Mouse (Mus musculus) liver, embryonic 11.5 days (tissue): Measurements from ENCODE around the gene Mtor. TPM values are rescaled to one million over a fixed set of nuclear protein-coding genes. Genes with fewer than 3 reads are reported as not detected.

Experiments
- ATAC-seq: fragments of 200-750 bp; cut with Nextera tagmentation; replicated peaks from 2 replicates; pipeline ENCODE4 v1.8.0; 2017; ENCODE audit warnings: moderate number of reproducible peaks, mild to moderate bottlenecking, moderate TSS enrichment, moderate library complexity; ENCODE audit not compliant: low FRiP score
- DNase-seq: peaks from one replicate; pipeline ENCODE4 v3.0.0-alpha.2; 2017; ENCODE audit warnings: low spot score
- H3K27ac ChIP-seq: fragments of 300-500 bp; sonication (generic); 2 replicates; pipeline ENCODE4 v1.5.1; 2014; ENCODE audit warnings: mild to moderate bottlenecking, low read depth, low read length, control low read depth
- H3K27me3 ChIP-seq: fragments of 300-500 bp; sonication (generic); replicated peaks from 2 replicates; pipeline ENCODE4 v1.6.1; 2014; ENCODE audit warnings: low read length, mixed read lengths; ENCODE audit not compliant: control insufficient read depth, insufficient read depth
- H3K36me3 ChIP-seq: fragments of 300-500 bp; sonication (generic); 2 replicates; pipeline ENCODE4 v1.6.1; 2014; ENCODE audit warnings: mild to moderate bottlenecking, low read length, moderate library complexity, mixed read lengths; ENCODE audit not compliant: control insufficient read depth, insufficient read depth
- H3K4me1 ChIP-seq: fragments of 300-500 bp; sonication (generic); replicated peaks from 2 replicates; pipeline ENCODE4 v1.6.1; 2014; ENCODE audit warnings: low read length, mixed read lengths; ENCODE audit not compliant: control insufficient read depth, insufficient read depth
- H3K4me2 ChIP-seq: fragments of 300-500 bp; sonication (generic); 2 replicates; pipeline ENCODE4 v1.6.1; 2014; ENCODE audit warnings: mild to moderate bottlenecking, control low read depth, moderate library complexity
- H3K4me3 ChIP-seq: fragments of 300-500 bp; sonication (generic); 2 replicates; pipeline ENCODE4 v1.5.1; 2014; ENCODE audit warnings: low read depth, low read length, control low read depth
- H3K9ac ChIP-seq: fragments of 300-500 bp; sonication (generic); 2 replicates; pipeline ENCODE4 v1.6.1; 2014; ENCODE audit warnings: low read depth, low read length, control low read depth
- H3K9me3 ChIP-seq: fragments of 300-500 bp; sonication (generic); 2 replicates; pipeline ENCODE4 v1.6.1; 2016; ENCODE audit warnings: low read length, inconsistent platforms, mixed read lengths; ENCODE audit not compliant: control insufficient read depth
- WGBS: fragments of 180-500 bp; shearing (Covaris S2); extraction: QIAGEN DNeasy Blood & Tissue Kit; methylation state at CpG from one replicate; pipeline ENCODE4 v1.1.7; 2014; 5-methylcytosine and 5-hydroxymethylcytosine counted together
- polyA plus RNA-seq: library from polyadenylated mRNA; unstranded; fragments of >200 nt; fragmentation: Nextera tagmentation; extraction: Ambion mirVana; gene quantifications from 2 replicates; pipeline ENCODE4 v1.2.1, GENCODE M21; 2014

Mtor gene
- polyA plus RNA-seq, 1 experiment from 2014 or later, result 22.9 TPM

DNA sequence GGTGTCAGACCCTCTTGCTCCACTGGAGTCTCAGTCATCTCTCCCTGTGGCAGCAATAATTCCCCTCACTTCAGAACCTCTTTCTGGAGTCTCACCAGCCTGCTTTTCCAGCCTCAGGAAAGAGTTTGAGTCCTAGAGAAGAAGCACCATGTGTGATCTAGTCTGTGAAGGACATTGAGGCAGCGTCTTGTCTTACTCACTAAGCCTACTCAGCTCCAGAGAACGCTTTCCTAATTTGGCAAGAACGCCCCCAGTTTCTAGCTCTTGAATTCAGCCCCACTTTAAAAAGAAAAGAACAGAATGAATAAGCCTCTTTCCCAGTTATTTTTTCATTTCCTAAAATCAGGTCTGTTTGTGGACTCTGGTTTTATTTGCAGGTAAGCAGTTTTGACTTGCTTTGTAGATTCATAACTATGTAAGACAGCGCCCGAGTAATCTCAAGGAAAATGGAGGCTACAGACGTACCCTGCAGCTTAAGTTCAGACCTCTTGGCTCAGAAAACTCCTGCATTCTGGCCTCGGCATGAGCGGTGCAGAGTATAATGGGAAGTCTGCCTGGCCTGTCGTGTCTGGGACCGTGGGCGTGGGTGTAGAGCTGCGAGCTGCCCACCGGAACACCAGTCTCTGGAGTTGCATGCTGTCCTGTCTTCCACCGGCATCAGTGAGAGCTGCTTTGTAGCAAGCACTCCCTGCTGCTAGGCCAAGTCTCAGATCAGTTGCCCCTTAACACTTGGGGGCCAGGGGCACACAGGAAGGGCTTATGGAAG is 59.9 kb downstream of the Mtor start:
- 97% methylated on average over 14 of the region's 14 CpGs for WGBS
- Histone ChIP-seq H3K9me3 (no peaks in the 10 kb centered on the region), H3K4me3 (no peak overlapping the region)

DNA sequence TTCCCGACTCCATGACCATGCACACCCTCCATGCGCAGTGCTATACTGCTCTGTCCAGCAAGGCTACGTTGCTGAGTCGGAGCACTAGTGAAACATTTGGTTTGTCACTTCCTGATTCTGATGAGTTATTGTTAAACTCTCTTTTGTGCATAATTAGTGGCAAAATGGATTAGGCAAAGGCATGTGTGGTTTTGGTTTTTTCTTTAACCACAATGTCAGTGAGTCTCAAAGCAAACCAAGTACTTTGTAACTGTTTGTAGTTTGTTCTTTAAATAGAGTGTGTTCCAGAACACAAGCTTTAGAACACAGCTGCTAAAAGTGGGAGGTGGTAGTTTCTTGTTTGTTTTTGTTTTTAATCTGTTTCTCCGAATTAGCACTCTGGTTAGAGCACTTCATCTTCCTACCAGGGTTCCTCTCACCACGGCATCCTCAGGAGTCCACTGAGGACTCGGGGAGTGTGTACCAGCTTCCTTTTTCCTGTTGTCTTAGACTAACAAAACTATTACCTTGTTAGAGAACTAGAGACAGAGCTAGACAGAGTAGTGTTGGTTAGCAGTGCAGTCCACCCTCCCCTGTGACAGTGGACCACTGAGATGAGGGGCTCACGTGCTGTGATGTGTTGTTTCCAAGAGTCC is 61.2 kb downstream of the Mtor start:
- H3K9me3 ChIP-seq, result no peaks in the 10 kb centered on the region
- no peak for DNase-seq
- WGBS, result 80% methylated on average over 8 of the region's 8 CpGs
- no peak overlapping the region for H3K4me2 ChIP-seq
- H3K9ac ChIP-seq, result no peak overlapping the region
- ATAC-seq, result no peak
- no peak overlapping the region for H3K27ac ChIP-seq
- H3K4me3 ChIP-seq, result no peak overlapping the region
- peaks cover 14% of the 10 kb centered on the region for H3K36me3 ChIP-seq
- H3K4me1 ChIP-seq, result no peaks in the 10 kb centered on the region
- H3K27me3 ChIP-seq, result no peaks in the 10 kb centered on the region

More for the DNA sequence above, 59.9 kb downstream of the Mtor start:
- DNase-seq (no peak), ATAC-seq (no peak)
- Histone ChIP-seq H3K27me3 (no peaks in the 10 kb centered on the region), H3K4me1 (no peaks in the 10 kb centered on the region), H3K27ac (no peak overlapping the region), H3K9ac (no peak overlapping the region), H3K4me2 (no peak overlapping the region), H3K36me3 (peaks cover 14% of the 10 kb centered on the region)

DNA sequence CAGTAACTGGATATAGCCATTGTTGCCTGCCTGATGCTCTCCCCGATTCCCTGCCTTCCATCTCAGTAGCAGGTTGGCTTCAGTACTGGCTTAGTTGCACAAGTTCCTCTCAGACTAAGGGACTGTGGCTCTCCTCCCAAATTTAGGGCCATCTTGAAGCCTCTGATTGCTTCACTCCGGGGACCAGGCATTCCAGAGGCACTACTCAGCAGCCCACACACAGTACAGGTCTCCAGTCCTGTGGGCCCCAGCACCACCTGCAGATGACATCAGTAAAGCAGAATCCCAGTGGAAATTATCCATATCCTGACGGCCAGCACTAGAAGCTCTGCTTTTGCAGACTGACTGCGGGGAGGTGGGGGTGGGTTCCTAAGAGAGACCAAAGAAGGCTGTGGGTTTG is 62.3 kb downstream of the Mtor start:
- Histone ChIP-seq H3K4me3 (no peak overlapping the region), H3K4me2 (no peak overlapping the region), H3K9me3 (no peaks in the 10 kb centered on the region), H3K4me1 (no peaks in the 10 kb centered on the region), H3K27me3 (no peaks in the 10 kb centered on the region), H3K27ac (no peak overlapping the region), H3K36me3 (peaks cover 21% of the 10 kb centered on the region), H3K9ac (no peak overlapping the region)
- ATAC-seq, result no peak
- 83% methylated on average over 4 of the region's 4 CpGs for WGBS
- no peak for DNase-seq

DNA sequence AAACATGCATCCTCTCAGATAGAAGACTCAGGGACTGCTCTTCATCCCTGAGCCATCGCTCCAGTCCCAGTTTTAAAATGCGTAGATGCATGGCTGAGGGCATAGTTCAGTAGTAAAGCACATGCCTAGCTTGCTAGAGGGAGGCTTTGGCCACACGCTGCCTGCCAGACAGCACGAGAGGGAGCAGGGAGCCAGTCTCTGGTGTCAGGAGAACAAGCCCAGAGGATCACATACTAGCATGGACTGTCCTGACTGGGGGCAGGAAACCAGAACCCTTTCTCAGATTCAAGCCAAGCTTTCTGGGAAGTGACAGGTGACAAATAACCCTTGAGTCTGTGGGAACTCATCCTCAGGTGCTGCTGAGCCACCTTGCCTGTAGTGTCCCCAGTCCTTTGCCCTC is 62.9 kb downstream of the Mtor start:
- WGBS, result 88% methylated on average over 4 of the region's 4 CpGs
- H3K4me2 ChIP-seq, result no peak overlapping the region
- H3K9me3 ChIP-seq, result no peaks in the 10 kb centered on the region
- no peak for ATAC-seq
- no peaks in the 10 kb centered on the region for H3K27me3 ChIP-seq
- peaks cover 23% of the 10 kb centered on the region for H3K36me3 ChIP-seq
- DNase-seq, result no peak
- H3K9ac ChIP-seq, result no peak overlapping the region
- no peak overlapping the region for H3K4me3 ChIP-seq
- H3K4me1 ChIP-seq, result no peaks in the 10 kb centered on the region
- no peak overlapping the region for H3K27ac ChIP-seq

DNA sequence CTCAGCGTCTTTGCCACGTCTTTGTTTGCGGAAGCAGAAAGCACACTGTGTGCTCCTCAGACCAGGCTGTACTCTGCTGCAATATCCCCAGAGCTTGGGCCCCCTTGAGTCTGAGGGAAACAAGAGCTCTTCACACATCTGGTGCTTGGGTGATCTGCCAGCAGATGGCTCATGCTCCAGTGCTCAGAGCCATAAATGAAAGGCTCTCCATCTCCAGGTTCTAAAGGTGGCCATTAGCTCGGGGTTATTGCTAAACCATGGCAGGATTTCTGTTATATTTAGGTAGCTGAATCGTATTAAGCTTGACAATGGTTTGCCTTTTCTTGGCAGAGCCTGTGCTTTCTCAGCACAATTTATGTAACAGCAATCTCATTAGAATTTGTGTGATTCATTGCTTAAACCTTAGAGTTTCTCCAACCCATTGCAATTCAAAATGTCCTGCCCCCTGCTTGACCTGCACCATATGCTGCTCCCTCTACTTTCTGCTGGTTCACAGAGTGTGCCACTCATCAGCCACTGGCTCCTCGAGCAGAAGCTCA is 64.7 kb downstream of the Mtor start:
- H3K27ac ChIP-seq, result no peak overlapping the region
- H3K4me1 ChIP-seq, result no peaks in the 10 kb centered on the region
- ATAC-seq, result no peak
- H3K36me3 ChIP-seq, result peaks cover 24% of the 10 kb centered on the region
- H3K9ac ChIP-seq, result no peak overlapping the region
- WGBS, result 80% methylated on average over 6 of the region's 6 CpGs
- H3K27me3 ChIP-seq, result no peaks in the 10 kb centered on the region
- H3K4me2 ChIP-seq, result no peak overlapping the region
- H3K9me3 ChIP-seq, result no peaks in the 10 kb centered on the region
- H3K4me3 ChIP-seq, result no peak overlapping the region
- no peak for DNase-seq

DNA sequence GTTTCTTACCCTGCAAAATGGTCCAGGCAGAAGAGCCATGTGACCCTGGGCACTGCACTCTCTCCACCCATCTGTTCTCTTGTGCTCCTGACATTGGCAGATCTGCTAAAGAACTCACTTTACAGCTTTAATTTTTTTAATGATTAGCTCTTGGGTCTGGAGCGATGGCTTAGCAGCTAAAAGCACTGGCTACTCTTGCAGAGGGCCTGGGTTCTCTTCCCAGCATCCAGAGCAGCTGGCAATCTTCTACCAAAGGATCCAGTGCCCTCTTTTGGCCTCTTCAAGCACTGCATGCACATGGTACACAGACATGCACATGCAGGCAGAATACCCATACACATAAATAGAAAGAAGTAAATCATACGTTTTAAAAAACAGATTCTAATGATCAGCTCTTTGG is 66.9 kb downstream of the Mtor start:
- Histone ChIP-seq H3K9ac (no peak overlapping the region), H3K36me3 (peaks cover 22% of the 10 kb centered on the region), H3K27me3 (no peaks in the 10 kb centered on the region), H3K4me1 (no peaks in the 10 kb centered on the region), H3K4me3 (no peak overlapping the region), H3K4me2 (no peak overlapping the region), H3K27ac (no peak overlapping the region), H3K9me3 (no peaks in the 10 kb centered on the region)
- WGBS, result 95% methylated on average over 2 of the region's 2 CpGs
- DNase-seq, result no peak
- ATAC-seq, result no peak

DNA sequence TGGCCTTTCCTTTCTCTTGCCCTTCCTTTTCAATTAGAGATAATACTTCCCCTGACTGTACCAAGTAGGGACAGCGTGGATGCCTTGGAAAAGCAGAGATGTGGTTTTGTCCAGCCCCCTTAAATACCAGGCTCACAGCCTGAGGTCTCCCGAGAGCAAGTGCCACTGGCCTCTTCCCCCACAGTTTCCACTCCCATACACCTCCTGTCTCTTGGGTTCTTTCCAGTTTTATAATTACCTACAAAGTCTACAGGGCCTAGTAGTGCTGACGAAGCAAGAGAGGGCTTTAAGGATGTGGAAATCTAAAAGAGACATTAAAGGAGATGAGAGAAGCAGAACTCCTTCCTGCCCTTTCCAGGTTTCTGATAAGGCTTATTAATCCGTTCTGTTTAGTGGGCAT is 69.4 kb downstream of the Mtor start:
- WGBS, result 65% methylated on average over 4 of the region's 4 CpGs
- Histone ChIP-seq H3K4me3 (no peak overlapping the region), H3K36me3 (peaks cover 24% of the 10 kb centered on the region), H3K9ac (no peak overlapping the region), H3K27me3 (no peaks in the 10 kb centered on the region), H3K4me2 (no peak overlapping the region), H3K9me3 (no peaks in the 10 kb centered on the region), H3K27ac (no peak overlapping the region), H3K4me1 (no peaks in the 10 kb centered on the region)
- DNase-seq (no peak), ATAC-seq (no peak)

DNA sequence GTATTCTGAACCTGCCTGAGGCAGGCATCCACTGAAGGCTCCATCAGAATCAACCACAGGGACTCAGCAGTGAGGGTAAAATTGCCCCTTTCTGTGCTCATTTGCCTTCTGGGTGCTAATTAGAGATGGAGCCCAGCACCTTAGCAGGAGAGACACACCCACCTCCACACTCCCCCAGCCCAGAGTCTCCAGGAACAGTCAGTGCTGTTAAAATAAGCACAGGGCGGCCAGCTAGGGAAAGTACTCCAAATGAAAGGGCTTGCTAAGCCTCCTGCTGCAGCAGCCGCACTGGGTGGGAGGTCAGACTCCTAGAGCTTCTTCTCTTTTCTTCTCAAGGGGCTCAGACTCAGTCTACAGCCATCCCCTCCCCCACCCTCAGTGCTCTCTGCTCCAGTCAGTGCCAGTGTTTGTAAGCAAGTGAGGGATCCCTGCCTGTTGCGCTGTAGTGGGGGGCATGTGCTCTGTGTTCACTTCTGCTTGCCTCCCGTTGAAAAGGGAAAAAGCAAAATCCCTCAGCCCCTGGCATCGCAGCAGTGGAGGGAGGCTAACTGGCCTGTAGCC is 69.9 kb downstream of the Mtor start:
- Histone ChIP-seq H3K27me3 (no peaks in the 10 kb centered on the region), H3K4me1 (no peaks in the 10 kb centered on the region), H3K27ac (no peak overlapping the region), H3K9me3 (no peaks in the 10 kb centered on the region), H3K4me3 (no peak overlapping the region), H3K36me3 (peaks cover 24% of the 10 kb centered on the region), H3K4me2 (no peak overlapping the region), H3K9ac (no peak overlapping the region)
- 72% methylated on average over 5 of the region's 5 CpGs for WGBS
- ATAC-seq, result no peak
- no peak for DNase-seq
